Mouse (Mus musculus): ENCODE results near the gene Myo10. TPM values are rescaled to one million over a fixed set of nuclear protein-coding genes. Genes with fewer than 3 reads are reported as not detected.

Myo10 gene
- polyA plus RNA-seq, 1 experiment from 2014 or later = 5.9 TPM

GRCm38 (mm10) chr15:25590891-25591290 is 31.4 kb upstream of the Myo10 start:
- TF ChIP-seq CTCF (IDR thresholded peaks at IDR 0.05; ENCODE audit: low read depth) = no peak
- TF ChIP-seq EP300 (IDR thresholded peaks at IDR 0.05; ENCODE audit: low read depth) = no peak
- no peak for DNase-seq
- ATAC-seq = no peak
- Histone ChIP-seq H3K4me2 (ENCODE audit: low read depth, low read length) (no peak overlapping the region), H3K27me3 (ENCODE audit: insufficient read depth, low read length) (no peaks in the 10 kb centered on the region), H3K4me1 (ENCODE audit: insufficient read depth) (peaks cover 4% of the 10 kb centered on the region; the same call in 1 of the 2 replicates), H3K9me3 (ENCODE audit: low read length) (no peaks in the 10 kb centered on the region), H3K9ac (replicated peaks) (no peak overlapping the region), H3K27ac (ENCODE audit: low read depth) (no peak overlapping the region), H3K4me3 (ENCODE audit: low read depth, low read length) (no peak overlapping the region), H3K36me3 (replicated peaks; ENCODE audit: insufficient read depth, low read length) (no peaks in the 10 kb centered on the region)
- WGBS (ENCODE audit: insufficient replicate concordance) = 84% methylated on average over 7 of the region's 7 CpGs

- no peaks in the 10 kb centered on the region for H3K27me3 ChIP-seq (ENCODE audit: insufficient read depth, low read length)
- H3K27ac ChIP-seq (ENCODE audit: low read depth) = no peak overlapping the region
- H3K36me3 ChIP-seq (replicated peaks; ENCODE audit: insufficient read depth, low read length) = no peaks in the 10 kb centered on the region
- H3K4me2 ChIP-seq (ENCODE audit: low read depth, low read length) = no peak overlapping the region
- H3K9me3 ChIP-seq (ENCODE audit: low read length) = no peaks in the 10 kb centered on the region
- no peak overlapping the region for H3K4me3 ChIP-seq (ENCODE audit: low read depth, low read length)
- DNase-seq = no peak
- ATAC-seq = no peak
- H3K9ac ChIP-seq (replicated peaks) = no peak overlapping the region
- no peak for TF ChIP-seq EP300 (IDR thresholded peaks at IDR 0.05; ENCODE audit: low read depth)
- no peak for TF ChIP-seq CTCF (IDR thresholded peaks at IDR 0.05; ENCODE audit: low read depth)
- peaks cover 4% of the 10 kb centered on the region; the same call in 1 of the 2 replicates for H3K4me1 ChIP-seq (ENCODE audit: insufficient read depth)
- 43% methylated on average over 4 of the region's 4 CpGs for WGBS (ENCODE audit: insufficient replicate concordance)
These were observed 30.4 kb upstream of the Myo10 start for GRCm38 (mm10) chr15:25591964-25592363.

GRCm38 (mm10) chr15:25593469-25594150 is 28.7 kb upstream of the Myo10 start:
- H3K4me3 ChIP-seq (ENCODE audit: low read depth, low read length) = no peak overlapping the region
- H3K27ac ChIP-seq (ENCODE audit: low read depth) = no peak overlapping the region
- H3K4me1 ChIP-seq (ENCODE audit: insufficient read depth) = peaks cover 4% of the 10 kb centered on the region; the same call in 1 of the 2 replicates
- TF ChIP-seq CTCF (IDR thresholded peaks at IDR 0.05; ENCODE audit: low read depth) (no peak), EP300 (IDR thresholded peaks at IDR 0.05; ENCODE audit: low read depth) (no peak)
- H3K9ac ChIP-seq (replicated peaks) = no peak overlapping the region
- ATAC-seq (no peak), DNase-seq (no peak)
- 79% methylated on average over 7 of the region's 7 CpGs for WGBS (ENCODE audit: insufficient replicate concordance)
- no peaks in the 10 kb centered on the region for H3K27me3 ChIP-seq (ENCODE audit: insufficient read depth, low read length)
- H3K4me2 ChIP-seq (ENCODE audit: low read depth, low read length) = no peak overlapping the region
- H3K36me3 ChIP-seq (replicated peaks; ENCODE audit: insufficient read depth, low read length) = no peaks in the 10 kb centered on the region
- H3K9me3 ChIP-seq (ENCODE audit: low read length) = no peaks in the 10 kb centered on the region

- 82% methylated on average over 5 of the region's 5 CpGs for WGBS (ENCODE audit: insufficient replicate concordance)
- DNase-seq (no peak), ATAC-seq (no peak)
- no peaks in the 10 kb centered on the region for H3K36me3 ChIP-seq (replicated peaks; ENCODE audit: insufficient read depth, low read length)
- no peaks in the 10 kb centered on the region for H3K27me3 ChIP-seq (ENCODE audit: insufficient read depth, low read length)
- H3K9ac ChIP-seq (replicated peaks) = no peak overlapping the region
- H3K4me1 ChIP-seq (ENCODE audit: insufficient read depth) = no peaks in the 10 kb centered on the region
- no peak overlapping the region for H3K4me3 ChIP-seq (ENCODE audit: low read depth, low read length)
- no peak overlapping the region for H3K27ac ChIP-seq (ENCODE audit: low read depth)
- H3K4me2 ChIP-seq (ENCODE audit: low read depth, low read length) = no peak overlapping the region
- no peaks in the 10 kb centered on the region for H3K9me3 ChIP-seq (ENCODE audit: low read length)
- no peak for TF ChIP-seq EP300 (IDR thresholded peaks at IDR 0.05; ENCODE audit: low read depth)
- no peak for TF ChIP-seq CTCF (IDR thresholded peaks at IDR 0.05; ENCODE audit: low read depth)
These were observed 24.0 kb upstream of the Myo10 start for GRCm38 (mm10) chr15:25598313-25598712.

GRCm38 (mm10) chr15:25602306-25602705 is 20.0 kb upstream of the Myo10 start:
- no peak overlapping the region for H3K4me3 ChIP-seq (ENCODE audit: low read depth, low read length)
- peaks cover under 1% of the 10 kb centered on the region for H3K4me1 ChIP-seq (ENCODE audit: insufficient read depth)
- TF ChIP-seq EP300 (IDR thresholded peaks at IDR 0.05; ENCODE audit: low read depth) = no peak
- TF ChIP-seq CTCF (IDR thresholded peaks at IDR 0.05; ENCODE audit: low read depth) = no peak
- WGBS (ENCODE audit: insufficient replicate concordance) = 60% methylated on average over 8 of the region's 8 CpGs
- ATAC-seq = no peak
- H3K9me3 ChIP-seq (ENCODE audit: low read length) = no peaks in the 10 kb centered on the region
- H3K27ac ChIP-seq (ENCODE audit: low read depth) = no peak overlapping the region
- H3K4me2 ChIP-seq (ENCODE audit: low read depth, low read length) = no peak overlapping the region
- no peaks in the 10 kb centered on the region for H3K36me3 ChIP-seq (replicated peaks; ENCODE audit: insufficient read depth, low read length)
- no peaks in the 10 kb centered on the region for H3K27me3 ChIP-seq (ENCODE audit: insufficient read depth, low read length)
- no peak overlapping the region for H3K9ac ChIP-seq (replicated peaks)
- no peak for DNase-seq

GRCm38 (mm10) chr15:25603286-25603685 is 19.0 kb upstream of the Myo10 start:
- Histone ChIP-seq H3K9me3 (ENCODE audit: low read length) (no peaks in the 10 kb centered on the region), H3K4me1 (ENCODE audit: insufficient read depth) (peaks cover 5% of the 10 kb centered on the region), H3K36me3 (replicated peaks; ENCODE audit: insufficient read depth, low read length) (no peaks in the 10 kb centered on the region), H3K27ac (ENCODE audit: low read depth) (no peak overlapping the region), H3K4me2 (ENCODE audit: low read depth, low read length) (no peak overlapping the region), H3K27me3 (ENCODE audit: insufficient read depth, low read length) (no peaks in the 10 kb centered on the region), H3K4me3 (ENCODE audit: low read depth, low read length) (no peak overlapping the region), H3K9ac (replicated peaks) (no peak overlapping the region)
- DNase-seq = no peak
- no peak for ATAC-seq
- TF ChIP-seq EP300 (IDR thresholded peaks at IDR 0.05; ENCODE audit: low read depth) = no peak
- no peak for TF ChIP-seq CTCF (IDR thresholded peaks at IDR 0.05; ENCODE audit: low read depth)
- WGBS (ENCODE audit: insufficient replicate concordance) = 80% methylated on average over 6 of the region's 6 CpGs
